Mouse (Mus musculus): Measurements from ENCODE around the gene Tjp3. TPM values are rescaled to one million over a fixed set of nuclear protein-coding genes. Genes with fewer than 3 reads are reported as not detected.

Tjp3 gene
- polyA plus RNA-seq, 1 experiment: 0.17 TPM

- no peak overlapping the region for H3K4me3 ChIP-seq (ENCODE audit: insufficient read depth, low read length)
- H3K27ac ChIP-seq (ENCODE audit: insufficient read depth, low read length): no peak overlapping the region
- H3K4me1 ChIP-seq (ENCODE audit: control insufficient read depth, insufficient read depth, low read length): no peaks in the 10 kb centered on the region
- no peak for TF ChIP-seq CTCF (IDR thresholded peaks at IDR 0.05; ENCODE audit: extremely low read depth, insufficient read depth, low read length)
- no peak for TF ChIP-seq POLR2A (IDR thresholded peaks at IDR 0.05; ENCODE audit: extremely low read depth, insufficient read depth, low read length)
These were observed 25.8 kb downstream of the Tjp3 start for GRCm38 (mm10) chr10:81265540-81265939.

GRCm38 (mm10) chr10:81261025-81261424, 30.4 kb downstream of the Tjp3 start:
- TF ChIP-seq CTCF (IDR thresholded peaks at IDR 0.05; ENCODE audit: extremely low read depth, insufficient read depth, low read length): no peak
- no peak for TF ChIP-seq POLR2A (IDR thresholded peaks at IDR 0.05; ENCODE audit: extremely low read depth, insufficient read depth, low read length)
- H3K4me3 ChIP-seq (ENCODE audit: insufficient read depth, low read length): no peak overlapping the region
- no peak overlapping the region for H3K27ac ChIP-seq (ENCODE audit: insufficient read depth, low read length)
- H3K4me1 ChIP-seq (ENCODE audit: control insufficient read depth, insufficient read depth, low read length): peaks cover 6% of the 10 kb centered on the region

- peaks cover 6% of the 10 kb centered on the region for H3K4me1 ChIP-seq (ENCODE audit: control insufficient read depth, insufficient read depth, low read length)
- peak overlapping the region; percentile 8 for H3K4me3 ChIP-seq (ENCODE audit: insufficient read depth, low read length)
- TF ChIP-seq POLR2A (IDR thresholded peaks at IDR 0.05; ENCODE audit: extremely low read depth, insufficient read depth, low read length) (no peak), CTCF (IDR thresholded peaks at IDR 0.05; ENCODE audit: extremely low read depth, insufficient read depth, low read length) (no peak)
- peak overlapping the region; percentile 72 for H3K27ac ChIP-seq (ENCODE audit: insufficient read depth, low read length)
These were observed 32.0 kb downstream of the Tjp3 start for GRCm38 (mm10) chr10:81259225-81259884.

DNA sequence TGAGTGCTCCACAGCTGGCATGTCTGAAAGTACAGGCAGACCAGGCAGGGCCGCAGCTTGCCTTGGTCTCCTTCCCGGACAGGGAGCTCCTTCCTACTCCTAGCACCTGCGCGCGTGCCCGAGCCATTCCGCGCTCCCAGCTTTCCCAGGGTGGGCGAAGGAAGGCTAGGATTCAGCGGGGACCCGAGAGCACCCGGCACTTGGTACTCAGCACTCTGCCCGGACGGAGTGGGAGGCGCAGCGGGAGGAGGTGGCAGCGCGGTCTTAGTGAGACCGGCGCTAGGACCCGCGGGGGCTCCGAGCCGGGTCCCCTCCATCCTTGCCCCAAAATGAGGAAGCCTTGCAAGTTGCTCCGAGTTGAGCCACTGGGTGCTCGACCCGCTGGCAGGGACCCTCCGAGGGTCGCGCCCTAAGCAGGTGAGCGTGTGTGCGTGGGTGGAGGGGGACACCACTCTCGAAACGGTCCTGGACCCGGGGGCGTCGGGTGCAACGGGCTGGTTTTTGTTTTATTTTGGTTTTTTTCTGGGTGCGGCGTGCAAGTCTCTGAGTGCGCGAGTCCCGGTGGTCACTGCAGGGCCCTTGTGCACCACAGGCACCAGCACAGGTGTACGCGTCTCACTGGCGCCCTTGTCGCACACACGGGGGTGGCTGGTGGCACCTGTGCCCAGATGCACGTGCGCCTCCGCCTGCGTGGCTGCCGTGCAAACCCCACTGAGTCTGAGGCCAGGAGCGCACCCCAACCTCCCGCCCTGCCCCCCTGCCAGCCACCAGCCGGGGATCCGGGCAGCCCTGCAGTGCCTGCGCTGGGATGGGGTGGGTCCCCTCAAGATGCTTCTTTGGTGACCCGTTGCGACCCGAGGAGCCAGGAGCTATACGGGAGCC, 34.0 kb downstream of the Tjp3 start:
- TF ChIP-seq POLR2A (IDR thresholded peaks at IDR 0.05; ENCODE audit: extremely low read depth, insufficient read depth, low read length) (0 out of 2 replicates have a peak, but pooled peaks have one; percentile 10), CTCF (IDR thresholded peaks at IDR 0.05; ENCODE audit: extremely low read depth, insufficient read depth, low read length) (no peak)
- Histone ChIP-seq H3K27ac (ENCODE audit: insufficient read depth, low read length) (peak overlapping the region; percentile 92), H3K4me3 (ENCODE audit: insufficient read depth, low read length) (peak overlapping the region; percentile 86), H3K4me1 (ENCODE audit: control insufficient read depth, insufficient read depth, low read length) (peaks cover 6% of the 10 kb centered on the region)

DNA sequence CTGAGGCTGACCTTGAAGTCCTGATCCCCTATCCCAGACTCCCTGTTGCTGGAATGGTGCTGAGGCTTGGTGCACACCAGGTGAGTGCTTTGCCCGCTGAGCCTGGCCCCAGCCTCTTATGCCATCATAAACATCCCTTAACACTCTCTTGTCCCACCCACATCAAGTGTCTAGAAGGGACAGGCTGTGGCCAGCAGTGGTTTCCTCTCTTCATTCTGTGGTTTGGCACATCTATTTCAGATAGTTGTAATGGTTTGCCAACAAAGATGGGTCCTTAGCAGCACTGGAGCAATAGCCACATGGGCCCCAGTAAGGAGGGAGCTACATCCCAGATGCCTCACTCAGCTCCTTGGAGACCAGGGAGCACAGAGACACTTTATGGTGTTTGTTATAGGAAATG, 36.5 kb downstream of the Tjp3 start:
- TF ChIP-seq POLR2A (IDR thresholded peaks at IDR 0.05; ENCODE audit: extremely low read depth, insufficient read depth, low read length) (no peak), CTCF (IDR thresholded peaks at IDR 0.05; ENCODE audit: extremely low read depth, insufficient read depth, low read length) (no peak)
- H3K4me1 ChIP-seq (ENCODE audit: control insufficient read depth, insufficient read depth, low read length): peaks cover 6% of the 10 kb centered on the region
- H3K27ac ChIP-seq (ENCODE audit: insufficient read depth, low read length): no peak overlapping the region

DNA sequence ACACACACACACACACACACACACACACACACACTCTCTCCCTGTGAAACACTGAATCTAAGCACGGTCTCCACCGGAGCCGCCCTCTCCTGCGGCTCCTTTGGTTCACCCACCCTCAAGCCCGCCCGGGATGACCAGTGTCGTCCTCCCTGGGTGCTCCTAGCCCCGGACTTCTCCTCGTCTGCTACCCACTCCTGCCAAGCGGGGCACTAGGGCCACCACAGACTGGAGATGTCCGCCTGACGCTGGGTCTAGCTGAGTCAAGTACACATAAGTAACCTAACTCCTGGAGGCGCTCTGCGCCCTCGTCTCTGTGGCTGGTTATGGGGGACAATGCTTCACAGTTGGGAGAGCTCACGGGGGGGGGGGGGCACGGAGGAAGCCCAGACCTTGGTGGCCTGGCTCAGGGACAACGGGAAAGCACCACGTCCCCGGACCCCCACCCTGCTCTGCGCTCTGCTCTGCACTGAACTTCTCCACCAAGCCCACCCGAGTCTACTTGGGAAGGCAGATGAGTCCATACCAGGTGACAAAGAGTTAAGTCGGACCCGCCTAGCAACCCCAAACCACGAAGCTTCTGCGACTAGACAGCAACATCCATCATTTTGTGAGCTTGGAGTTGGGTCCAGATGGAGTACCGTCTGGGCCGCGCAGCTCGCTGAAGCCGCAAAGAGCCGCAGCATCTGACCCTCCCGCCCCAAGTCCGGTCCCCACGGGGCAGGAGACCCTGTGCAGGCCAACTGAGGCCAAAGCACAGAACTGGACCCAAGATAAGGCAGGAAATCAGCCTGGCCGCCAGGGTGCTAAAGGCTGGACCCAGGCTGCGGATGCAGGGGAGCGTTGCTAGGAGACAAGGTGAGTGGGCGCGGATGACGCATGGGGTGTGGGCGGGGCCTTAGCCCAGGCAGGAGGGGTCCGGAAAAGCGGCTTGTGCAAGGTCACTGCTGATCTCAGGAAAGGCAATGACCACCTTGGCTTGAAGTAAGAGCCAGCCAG, 38.7 kb downstream of the Tjp3 start, which contains the start of gene Matk:
Matk (plus strand) TSS at position 512 of the 996 bp plus-strand sequence.
- Histone ChIP-seq H3K4me1 (ENCODE audit: control insufficient read depth, insufficient read depth, low read length) (no peaks in the 10 kb centered on the region), H3K27ac (ENCODE audit: insufficient read depth, low read length) (peak within 1 kb of the TSS; percentile 88), H3K4me3 (ENCODE audit: insufficient read depth, low read length) (peak within 1 kb of the TSS; percentile 37)
- no peak for TF ChIP-seq CTCF (IDR thresholded peaks at IDR 0.05; ENCODE audit: extremely low read depth, insufficient read depth, low read length)
- TF ChIP-seq POLR2A (IDR thresholded peaks at IDR 0.05; ENCODE audit: extremely low read depth, insufficient read depth, low read length): peak; percentile 90; the same call in 1 of the 2 replicates

More for the DNA sequence above, 36.5 kb downstream of the Tjp3 start:
- H3K4me3 ChIP-seq (ENCODE audit: insufficient read depth, low read length): no peak overlapping the region

GRCm38 (mm10) chr10:81249442-81249841, 41.9 kb downstream of the Tjp3 start:
- no peak for TF ChIP-seq CTCF (IDR thresholded peaks at IDR 0.05; ENCODE audit: extremely low read depth, insufficient read depth, low read length)
- no peak for TF ChIP-seq POLR2A (IDR thresholded peaks at IDR 0.05; ENCODE audit: extremely low read depth, insufficient read depth, low read length)
- Histone ChIP-seq H3K4me3 (ENCODE audit: insufficient read depth, low read length) (no peak overlapping the region), H3K4me1 (ENCODE audit: control insufficient read depth, insufficient read depth, low read length) (no peaks in the 10 kb centered on the region), H3K27ac (ENCODE audit: insufficient read depth, low read length) (no peak overlapping the region)

DNA sequence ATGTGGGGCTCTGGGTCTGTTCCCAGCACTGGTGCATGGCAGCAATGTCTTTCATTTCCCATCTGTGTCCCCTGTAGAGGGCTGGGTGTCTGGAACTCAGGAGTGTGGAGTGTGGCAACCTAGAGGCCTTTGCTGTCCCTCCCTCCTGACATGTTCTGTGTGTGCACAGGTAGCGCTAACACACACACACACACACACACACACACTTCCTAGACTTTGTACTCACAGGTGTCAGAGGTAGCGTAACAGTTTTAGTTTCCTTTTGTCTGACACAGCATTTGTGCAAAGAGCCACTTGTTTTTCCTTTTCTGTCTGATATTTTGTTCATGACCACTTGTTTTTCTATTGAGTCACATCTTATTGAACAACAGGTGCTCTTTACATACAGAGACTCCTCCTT, 43.6 kb downstream of the Tjp3 start:
- TF ChIP-seq CTCF (IDR thresholded peaks at IDR 0.05; ENCODE audit: extremely low read depth, insufficient read depth, low read length) (no peak), POLR2A (IDR thresholded peaks at IDR 0.05; ENCODE audit: extremely low read depth, insufficient read depth, low read length) (no peak)
- Histone ChIP-seq H3K4me3 (ENCODE audit: insufficient read depth, low read length) (no peak overlapping the region), H3K4me1 (ENCODE audit: control insufficient read depth, insufficient read depth, low read length) (no peaks in the 10 kb centered on the region), H3K27ac (ENCODE audit: insufficient read depth, low read length) (no peak overlapping the region)

- Histone ChIP-seq H3K4me1 (ENCODE audit: control insufficient read depth, insufficient read depth, low read length) (no peaks in the 10 kb centered on the region), H3K4me3 (ENCODE audit: insufficient read depth, low read length) (no peak overlapping the region), H3K27ac (ENCODE audit: insufficient read depth, low read length) (no peak overlapping the region)
- TF ChIP-seq CTCF (IDR thresholded peaks at IDR 0.05; ENCODE audit: extremely low read depth, insufficient read depth, low read length): no peak
- TF ChIP-seq POLR2A (IDR thresholded peaks at IDR 0.05; ENCODE audit: extremely low read depth, insufficient read depth, low read length): no peak
These were observed 46.2 kb downstream of the Tjp3 start for GRCm38 (mm10) chr10:81245166-81245565.
